Mouse (Mus musculus): ENCODE measurements around the gene Wscd2. TPM values are rescaled to one million over a fixed set of nuclear protein-coding genes. Genes with fewer than 3 reads are reported as not detected.

Wscd2 gene
- total RNA-seq (2021): 1 to 10 TPM; 6.5 to 6.7 TPM
- long read RNA-seq, experiment 1, partial matches to known transcripts: 0 of 4 reads
- long read RNA-seq, experiment 1, other reads (novel, unspliced or antisense): 4 of 4 reads
- long read RNA-seq, experiment 2, full-length matches to known transcripts: 4 of 5 reads
- long read RNA-seq, experiment 2, partial matches to known transcripts: 0 of 5 reads
- long read RNA-seq, experiment 2, other reads (novel, unspliced or antisense): 1 of 5 reads

DNA sequence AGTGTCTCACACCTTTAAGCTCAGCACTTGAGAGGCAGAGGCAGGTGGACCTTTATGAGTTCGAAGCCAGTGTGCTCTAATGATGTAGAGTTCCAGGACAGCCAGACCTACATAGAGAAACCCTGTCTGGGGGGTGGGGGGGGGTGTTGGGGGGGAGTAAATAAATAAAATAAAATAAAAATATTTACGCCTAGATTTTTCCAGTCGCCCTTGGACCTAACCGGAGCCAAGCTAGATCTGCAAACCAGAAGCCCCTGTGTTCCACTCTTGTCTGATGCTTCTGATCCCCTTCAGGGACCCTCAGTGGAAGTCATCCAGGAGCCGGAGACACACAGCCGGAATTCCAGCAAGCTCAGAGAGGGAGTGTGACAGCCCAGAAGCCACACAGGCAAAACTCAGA is at the start of gene Wscd2:
Gene Wscd2, plus strand, starts transcription at position 301 of the 400 bp plus-strand sequence.
- no peak for DNase-seq

DNA sequence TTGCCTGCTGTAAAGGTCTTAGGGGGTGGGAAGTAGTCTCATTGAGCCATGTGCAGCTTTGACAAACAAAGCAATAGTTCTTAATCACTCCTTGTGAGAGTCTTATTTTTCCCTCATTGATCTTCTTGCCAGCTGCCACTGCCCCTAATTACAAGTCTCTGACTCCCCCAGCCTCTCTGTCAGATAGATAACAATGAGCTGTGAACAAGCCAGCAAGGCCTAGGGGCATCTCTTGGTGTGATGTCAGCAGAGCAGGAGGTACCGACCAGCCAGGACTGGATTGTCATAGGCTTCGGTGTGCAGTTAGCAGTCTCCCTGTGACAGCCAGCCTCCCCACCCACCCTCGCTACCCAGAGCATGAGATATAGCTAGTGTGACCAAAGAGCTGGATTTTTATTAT is 48.0 kb upstream of the Wscd2 start:
- no peak for DNase-seq

DNA sequence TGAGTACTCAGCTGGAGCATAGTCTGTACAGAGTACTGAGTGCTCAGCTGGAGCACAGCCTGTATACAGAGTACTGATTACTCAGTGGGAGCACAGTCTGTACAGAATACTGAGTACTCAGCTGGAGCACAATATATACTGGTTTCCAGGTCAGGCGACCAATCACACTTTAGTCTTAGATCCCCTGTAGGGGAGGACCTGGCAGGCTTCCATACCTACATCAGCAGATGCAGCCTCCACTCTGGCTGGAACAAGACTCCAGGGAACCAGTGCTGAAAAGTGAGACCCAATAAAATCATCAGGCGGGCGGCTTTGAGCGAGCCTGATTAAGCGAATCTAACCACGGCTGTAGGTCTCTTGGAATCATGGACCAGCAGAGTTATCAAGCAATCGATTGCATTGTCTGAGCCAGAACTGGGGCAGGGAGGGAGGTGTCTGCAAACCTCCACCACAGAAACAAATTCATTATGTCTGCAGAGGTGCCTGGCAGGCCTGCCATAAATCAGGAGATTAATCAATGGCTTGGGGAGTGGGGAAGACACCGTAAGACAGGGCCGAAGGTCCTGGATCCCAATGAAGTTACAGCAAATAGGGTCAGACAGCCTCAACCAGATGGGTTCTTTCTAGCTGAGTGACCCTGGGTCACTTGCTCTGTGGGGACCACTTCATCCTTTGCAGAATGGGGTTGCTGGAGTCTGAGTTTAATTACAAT is 42.0 kb upstream of the Wscd2 start:
- DNase-seq: no peak

DNA sequence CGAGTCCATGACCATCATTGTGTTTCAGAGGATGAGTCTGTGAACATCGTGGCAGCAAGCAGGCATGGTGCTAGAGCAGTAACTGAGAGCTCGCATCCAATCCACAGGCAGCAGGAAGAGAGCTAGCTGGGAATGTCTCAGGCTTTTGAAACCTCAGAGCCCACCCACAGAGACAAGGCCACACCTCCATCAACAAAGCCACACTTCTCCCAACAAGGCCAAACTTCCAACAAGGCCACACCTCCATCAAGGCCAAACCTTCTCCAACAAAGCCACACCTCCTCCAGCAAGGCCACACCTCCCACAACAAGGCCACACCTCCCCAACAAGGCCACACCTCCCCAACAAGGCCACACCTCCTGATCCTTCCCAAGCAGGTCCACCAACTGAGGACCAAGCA is 40.8 kb upstream of the Wscd2 start:
- DNase-seq: no peak

DNA sequence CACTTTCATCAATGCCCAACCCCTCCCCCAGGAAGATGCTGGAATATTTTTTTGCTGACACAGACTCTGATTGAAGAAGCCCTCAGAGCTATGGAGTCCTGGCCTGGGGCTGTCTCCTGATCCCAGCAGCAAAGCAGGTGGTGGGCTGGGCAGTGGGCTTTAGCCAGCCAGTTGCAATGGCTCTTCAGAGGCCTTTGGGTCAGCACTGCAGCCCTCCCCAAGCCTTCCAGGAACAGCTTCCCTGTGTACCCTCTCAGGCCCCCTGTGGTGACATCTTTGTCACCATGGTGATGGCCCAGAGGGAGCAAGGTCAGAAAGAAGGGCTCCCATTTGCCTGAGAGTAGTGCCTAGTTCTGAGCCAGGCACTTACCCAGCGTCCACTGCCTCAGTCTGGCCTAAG is 37.4 kb upstream of the Wscd2 start:
- no peak for DNase-seq

DNA sequence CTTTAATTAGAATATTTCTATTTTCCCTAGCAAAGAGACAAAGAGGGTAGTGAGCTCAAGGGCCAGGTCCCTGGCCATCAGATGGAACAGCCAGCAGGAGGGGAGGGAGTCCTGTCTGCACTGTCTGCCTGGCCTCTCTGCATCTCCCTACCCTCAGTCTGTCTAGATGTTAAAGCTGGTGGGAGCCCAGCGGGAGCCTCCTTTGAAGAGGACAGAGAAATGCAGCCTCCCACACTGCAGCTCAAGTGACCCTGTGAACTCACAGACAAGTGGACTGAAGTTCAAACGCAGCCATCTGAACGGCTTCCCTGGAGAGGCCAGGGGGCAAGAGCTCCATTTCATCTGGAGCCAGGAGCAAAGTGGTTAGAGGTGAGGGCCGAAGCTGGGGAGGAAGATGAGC is 36.8 kb upstream of the Wscd2 start:
- no peak for DNase-seq

DNA sequence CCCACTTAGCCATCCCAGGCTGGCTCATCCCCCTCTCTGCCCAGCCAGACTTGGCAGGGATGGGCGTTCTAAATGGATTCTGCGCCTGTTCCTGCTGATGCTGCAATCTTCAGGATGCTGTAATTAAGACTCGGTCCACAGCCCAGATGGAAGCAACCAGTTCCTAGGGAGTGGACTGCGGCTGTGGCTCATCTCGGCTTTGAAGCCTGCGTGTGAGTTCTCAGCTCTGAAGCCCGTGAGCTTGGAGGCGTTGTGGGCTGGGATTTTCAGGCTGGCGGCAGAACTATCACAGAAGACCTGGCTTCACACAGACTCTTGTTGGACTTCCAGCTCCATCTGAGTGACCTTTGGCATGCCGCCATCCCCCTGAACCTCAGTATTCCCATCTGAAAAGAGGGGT is 34.1 kb upstream of the Wscd2 start:
- no peak for DNase-seq

DNA sequence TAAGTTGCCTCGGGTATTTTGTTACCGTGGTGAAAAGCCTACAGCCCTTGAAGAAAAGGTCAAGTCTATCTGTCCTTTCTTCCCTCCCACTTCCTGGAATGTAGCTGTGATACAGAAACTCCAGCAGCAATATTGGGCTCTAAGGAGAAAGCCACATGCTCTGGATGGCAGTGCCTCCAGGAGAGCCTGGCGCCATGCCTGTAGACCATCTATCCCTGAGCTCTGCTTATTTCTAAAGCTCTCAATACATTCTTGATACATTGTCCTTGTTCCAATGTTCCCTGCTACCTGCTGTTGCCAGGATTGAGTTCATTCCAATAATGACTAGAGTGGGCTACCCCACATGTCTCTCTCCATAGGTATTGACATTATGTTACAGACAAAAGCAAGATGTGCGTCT is 33.4 kb upstream of the Wscd2 start:
- no peak for DNase-seq

DNA sequence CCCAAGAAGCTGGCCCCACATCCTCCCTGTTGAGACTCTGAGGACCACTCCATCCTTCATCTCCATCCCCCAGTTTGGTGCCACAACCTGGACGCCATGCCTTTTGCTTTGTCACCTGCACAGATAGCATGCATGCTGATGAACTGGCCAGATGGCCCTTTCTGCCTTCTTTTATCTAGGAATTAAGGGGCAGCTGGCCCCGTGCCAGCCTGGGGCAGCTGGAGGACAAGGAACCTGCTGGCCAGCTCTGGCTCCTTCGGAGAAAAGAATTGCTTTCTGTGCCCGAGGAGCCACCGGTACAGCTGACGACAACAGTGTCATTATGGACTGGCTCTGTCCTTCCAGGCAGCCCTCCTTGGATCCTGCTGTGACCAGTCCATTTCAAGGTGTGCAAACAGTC is 32.9 kb upstream of the Wscd2 start:
- DNase-seq: no peak

DNA sequence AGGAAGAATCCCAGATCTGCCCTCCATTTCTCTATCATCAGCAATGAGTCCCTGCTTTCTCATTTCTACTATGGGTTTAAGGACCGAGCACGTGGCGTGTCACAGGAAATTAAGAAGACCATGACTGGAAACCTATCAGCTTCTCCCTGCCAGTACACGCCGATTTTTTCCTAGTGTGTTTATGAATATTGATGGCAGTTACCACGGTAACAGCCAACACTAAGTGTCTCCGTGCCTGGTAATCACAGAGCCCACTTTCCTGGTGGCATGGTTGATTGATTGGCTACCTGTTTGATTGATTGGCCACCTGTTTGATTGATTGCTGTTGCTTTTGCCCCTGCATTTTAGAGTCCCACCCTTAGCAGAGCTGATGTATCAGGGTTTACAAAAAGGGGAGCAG is 30.2 kb upstream of the Wscd2 start:
- DNase-seq: no peak

DNA sequence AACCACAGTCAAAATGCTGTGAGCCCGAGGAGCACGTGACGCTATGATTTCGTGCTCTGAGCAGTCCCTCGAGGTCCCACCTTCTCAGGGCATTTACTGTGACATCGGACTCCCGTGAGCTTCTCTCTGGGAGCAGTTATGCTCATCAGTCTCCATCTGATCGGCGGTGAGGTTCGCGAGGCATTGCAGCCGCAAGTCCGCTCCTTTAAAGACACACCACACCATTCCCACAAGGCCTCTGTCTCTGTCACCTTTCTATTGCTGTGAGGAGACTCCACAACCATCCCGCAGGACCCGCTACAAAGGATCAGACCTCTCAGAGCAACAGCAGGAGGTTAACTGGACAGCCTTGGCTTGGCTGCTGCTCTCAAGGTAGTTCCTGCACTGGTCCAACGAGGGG is 28.6 kb upstream of the Wscd2 start:
- no peak for DNase-seq

DNA sequence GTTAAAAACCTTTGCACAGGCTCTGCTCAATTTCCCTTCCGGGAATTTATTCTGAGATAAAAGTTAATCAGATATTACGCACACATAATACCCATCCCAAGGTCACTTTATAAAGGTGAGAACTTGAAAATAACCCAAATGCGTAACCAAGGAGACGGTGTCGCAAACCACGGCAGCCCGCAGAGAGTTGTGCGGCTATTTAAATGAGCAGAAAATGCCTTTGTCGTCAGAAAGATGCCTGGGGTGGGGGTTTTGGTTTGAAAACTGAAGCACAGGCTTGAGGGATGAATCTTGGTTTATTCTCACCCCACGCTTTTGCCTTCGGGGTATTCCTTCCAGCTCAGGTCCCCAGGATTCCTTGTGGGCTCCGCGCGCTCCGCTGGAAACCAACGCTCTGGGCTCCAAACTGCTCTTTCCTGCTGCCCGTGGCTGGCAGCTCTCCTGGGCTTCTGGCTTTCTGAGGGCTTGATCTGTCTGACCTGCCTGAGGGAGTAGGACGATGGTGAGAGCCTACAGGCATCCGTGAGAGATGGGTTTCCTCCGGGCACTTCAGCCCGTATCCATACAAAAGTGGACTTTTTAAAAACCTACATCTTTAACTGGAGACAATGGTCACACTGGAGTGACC is 28.0 kb upstream of the Wscd2 start:
- DNase-seq: no peak

DNA sequence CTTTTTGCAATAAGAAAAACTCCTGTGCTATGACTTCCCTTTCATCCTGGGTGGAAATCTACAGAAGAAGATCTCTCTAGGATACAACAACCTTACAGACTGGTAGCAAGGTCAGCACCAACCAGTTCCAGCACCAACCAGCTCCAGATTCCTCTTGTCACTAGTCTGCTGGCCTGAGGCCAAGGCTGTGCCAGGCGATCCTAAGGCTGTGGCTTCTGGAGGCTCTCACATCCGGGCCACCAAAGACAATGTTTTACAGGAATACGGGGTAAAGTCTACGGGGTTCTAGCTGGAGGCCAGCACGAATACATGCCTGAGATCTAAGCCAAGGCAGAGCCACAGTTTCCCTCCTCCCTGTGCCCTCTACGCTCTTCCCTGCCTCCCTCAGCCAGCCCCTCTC is 25.4 kb upstream of the Wscd2 start:
- peak; percentile 22 for DNase-seq

DNA sequence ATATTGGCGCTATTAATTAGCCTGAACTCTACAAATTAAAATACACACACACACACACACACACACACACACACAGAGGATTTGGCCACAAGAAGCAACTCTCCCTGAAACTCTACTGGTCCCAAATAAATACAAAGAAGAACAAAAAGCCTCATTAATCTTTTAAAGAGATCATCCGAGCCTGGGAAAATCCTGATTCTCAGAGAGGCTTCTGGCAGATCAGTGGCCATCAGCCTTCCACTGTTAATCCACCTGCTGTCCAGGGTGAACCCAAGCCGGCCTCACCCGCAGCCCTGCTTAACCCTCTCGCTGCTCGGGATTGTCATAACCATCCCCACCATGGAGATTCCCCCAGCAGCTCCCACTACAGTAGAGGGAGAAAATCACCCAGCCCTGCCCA is 23.6 kb upstream of the Wscd2 start:
- DNase-seq: no peak

DNA sequence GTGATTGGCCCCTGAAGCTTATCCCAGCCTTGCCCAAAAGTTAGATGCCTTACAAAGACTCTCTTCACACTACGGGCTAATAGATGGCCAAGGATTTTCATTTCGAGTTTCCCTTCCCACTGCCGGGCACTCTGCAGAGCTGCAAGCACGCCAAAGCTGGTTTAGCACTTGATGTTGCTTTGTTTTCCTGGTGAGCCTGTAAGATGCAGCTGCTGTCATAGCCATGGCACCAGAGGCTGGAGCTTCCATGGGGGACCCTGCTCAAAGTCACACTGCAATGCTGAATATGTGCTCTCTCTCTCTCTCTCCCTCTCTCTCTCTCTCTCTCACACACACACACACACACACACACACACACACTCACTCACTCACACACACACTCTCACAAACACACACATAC is 23.1 kb upstream of the Wscd2 start:
- no peak for DNase-seq

DNA sequence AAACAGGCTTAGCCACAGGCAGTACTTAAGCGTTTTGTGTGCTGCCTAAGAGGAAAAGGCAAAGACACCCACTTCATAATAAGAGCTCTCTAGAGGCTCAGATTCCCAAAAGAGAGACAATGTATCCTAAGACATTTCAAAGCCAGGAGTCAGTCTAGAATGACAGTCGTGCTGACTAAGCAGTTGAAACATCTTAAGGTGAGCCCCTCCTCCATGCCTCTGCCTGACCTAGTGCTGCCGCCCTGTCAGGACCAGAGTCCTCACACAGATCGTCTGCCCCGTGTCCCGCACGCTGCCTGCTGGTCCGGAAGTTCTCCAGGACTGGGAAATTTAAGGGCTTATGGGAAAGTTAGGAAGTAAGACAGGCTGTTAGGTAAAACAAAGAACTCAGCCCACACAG is 22.4 kb upstream of the Wscd2 start:
- no peak for DNase-seq

DNA sequence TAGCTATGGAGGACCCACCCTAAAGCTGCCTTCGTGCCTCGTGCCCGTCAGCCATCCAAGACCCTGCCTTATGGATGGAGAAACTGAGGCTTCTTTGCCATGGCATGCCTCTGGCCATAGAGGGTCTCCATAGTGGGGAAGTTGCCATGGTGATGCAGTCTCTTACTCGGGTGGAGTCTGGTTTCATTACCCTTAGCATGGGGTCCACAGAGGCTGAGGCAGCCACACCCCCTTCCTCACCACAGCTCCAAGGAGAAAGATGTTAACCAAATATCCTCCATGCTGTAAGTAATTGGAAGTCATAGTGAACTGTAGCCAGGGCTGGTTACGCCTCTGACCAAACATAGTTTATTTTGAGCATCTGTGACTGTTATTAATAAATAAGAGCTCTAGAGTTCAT is 21.5 kb upstream of the Wscd2 start:
- no peak for DNase-seq

DNA sequence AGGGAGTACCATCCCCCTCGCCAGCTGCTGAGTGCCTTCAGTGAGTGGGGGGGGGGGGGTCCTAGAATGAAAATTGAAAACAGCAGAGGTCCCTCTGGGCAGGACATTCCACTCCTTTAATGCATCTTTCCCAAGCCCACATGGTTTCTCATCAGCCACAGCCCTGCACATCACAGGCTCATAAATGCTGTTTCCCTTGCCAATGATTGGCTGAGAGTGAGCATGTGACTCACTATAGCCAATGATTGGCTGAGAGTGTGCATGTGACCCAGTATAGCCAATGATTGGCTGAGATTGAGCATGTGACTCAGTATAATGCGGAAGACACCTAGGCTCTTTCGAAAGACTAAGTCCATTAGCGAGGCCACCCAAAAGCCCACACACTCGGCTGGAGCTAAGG is 20.9 kb upstream of the Wscd2 start:
- DNase-seq: no peak

DNA sequence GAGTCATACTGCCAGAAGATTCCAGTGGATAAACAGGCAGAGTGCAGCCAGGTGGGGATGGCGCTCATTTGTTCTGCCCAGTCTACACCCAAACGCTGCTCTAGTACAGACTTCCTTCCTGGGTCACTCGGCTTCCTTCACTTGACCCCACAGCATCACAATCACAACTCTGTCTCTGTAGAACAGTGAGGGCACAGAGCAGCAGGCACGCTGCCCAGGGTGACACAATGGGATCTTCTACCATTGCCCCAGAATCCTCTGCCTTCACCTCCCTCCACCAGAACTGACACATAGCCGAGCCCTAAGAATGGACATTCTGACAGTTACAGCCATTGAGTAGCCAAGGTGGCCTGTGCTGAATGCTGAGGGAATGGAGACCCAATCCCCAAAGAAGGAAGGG is 20.3 kb upstream of the Wscd2 start:
- DNase-seq: no peak

DNA sequence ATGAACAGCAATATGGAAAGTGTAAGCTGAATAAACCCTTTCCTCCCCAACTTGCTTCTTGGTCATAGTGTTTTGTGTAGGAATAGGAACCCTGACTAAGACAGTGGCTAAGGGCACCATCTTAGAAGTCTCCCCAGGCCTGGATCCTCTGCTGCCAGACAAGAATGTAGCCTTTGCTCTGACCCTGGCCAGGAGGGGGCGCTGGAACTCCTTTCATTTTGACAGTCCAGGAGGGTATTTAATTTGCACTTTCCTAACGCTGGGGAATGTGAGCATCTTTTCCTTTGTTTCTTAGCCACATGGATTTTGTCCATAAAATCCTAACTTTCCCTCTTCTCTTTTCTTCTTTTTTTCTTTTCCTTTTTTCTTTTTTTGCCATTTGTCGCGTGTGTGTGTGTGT is 18.7 kb upstream of the Wscd2 start:
- DNase-seq: peak; percentile 87

DNA sequence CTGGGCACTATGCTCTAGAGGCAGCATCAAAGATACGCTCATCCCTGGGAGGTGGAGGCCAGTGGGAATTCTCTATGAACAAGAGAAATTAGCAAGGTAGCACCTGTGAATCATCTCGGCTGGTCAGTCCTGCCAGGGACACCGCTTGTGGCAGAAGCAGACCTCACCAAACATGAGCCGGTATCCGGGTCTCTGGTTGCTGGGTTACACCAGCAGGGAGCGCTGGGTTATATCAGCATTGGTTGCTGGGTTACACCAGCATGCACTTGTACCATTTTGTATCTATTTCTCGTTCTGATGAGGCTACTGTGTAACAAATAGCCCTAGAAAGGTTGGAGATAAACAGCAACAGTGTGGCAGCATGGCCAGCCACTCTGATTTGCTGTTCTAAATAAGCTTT is 17.8 kb upstream of the Wscd2 start:
- DNase-seq: no peak

DNA sequence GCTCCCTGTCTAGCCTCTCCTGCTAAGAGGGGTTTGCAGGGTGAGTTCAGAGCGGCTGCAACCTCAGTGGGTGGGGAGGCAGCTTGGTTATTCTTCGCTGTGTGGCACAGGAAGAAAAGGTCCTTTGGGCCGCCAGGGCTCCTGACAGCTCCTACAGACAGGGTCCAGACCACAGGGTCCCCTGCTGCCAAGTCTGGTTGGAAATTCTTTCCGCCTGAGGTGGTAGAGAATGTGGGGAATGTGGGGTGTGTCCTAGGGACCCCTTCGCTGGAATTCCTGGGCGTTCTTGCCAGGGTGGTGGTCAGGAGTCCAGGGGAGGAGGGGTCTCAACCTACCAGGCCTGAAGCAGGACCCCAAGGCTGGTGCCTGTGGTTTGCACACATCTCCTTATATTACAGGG is 13.3 kb upstream of the Wscd2 start:
- no peak for DNase-seq

DNA sequence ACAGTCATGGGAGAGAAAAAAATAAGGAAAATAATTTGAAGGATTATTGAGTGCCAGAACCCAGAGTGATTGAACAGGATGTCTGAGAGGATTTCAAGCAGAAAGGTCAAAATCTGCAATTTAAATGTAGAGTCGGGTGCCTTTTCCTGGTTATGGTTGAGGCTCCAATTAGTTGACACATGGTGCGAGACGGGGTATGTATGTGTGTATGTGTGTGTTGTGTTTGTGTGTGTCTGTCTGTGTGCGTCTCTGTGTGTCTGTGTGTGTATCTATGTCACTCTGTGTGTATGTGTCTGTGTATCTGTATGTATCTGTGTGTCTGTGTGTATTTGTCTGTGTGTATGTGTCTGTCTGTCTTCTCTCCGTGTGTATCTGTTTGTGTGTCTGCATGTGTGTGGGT is 11.1 kb upstream of the Wscd2 start:
- no peak for DNase-seq

DNA sequence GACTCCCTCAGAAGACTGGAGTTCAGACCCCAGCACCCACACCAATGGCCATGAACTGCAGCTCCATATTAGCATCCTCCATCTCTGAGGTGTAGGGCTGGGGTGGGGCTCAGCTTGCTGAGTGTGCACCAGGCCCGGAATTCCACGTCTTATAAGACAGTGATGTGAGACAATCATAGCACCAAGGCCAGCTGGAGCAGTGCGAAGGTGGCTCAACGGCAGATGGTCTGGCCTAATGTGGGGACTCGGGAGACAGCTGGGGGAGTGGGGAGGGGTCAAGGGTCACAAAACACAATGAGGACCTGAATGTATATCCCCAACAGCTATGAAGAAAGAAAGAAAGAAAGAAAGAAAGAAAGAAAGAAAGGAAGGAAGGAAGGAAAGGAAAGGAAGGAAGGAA is 9.7 kb upstream of the Wscd2 start:
- no peak for DNase-seq

Data from adrenal gland, postnatal 10 days (tissue).